ENCODE assay signal across 26 mouse cellular contexts in the genomic region with DNA sequence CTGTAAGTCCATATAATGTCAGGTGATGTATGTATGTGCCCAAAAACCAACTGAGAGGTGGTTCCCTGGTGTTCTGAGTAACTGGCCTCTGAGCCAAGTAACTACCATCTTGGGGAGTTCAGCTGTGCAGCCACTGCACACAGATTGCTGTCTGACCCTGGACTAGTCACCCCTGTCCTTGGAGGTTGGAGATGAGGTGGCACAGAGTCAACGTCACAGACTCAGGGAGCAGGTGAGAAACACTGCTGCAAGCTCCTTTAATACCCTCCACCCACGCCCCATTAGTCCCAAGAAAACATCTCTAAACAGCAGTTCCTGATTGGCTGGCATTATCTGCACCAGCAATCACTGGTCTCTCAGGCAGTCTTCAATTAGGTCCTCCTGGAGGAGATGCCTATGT. TPM values are rescaled to one million over a fixed set of nuclear protein-coding genes. Genes with fewer than 3 reads are reported as not detected.
DNase-seq lines count a peak whose midpoint lies in the region; ATAC-seq lines count a peak whose summit lies in the region.
"Had no signal": no experiment of that assay in that cellular context is flagged by ENCODE, and none has a peak within 500 bp of the region (broad histone marks: within the 10 kb centered on the region; RNA-seq: fewer than 3 reads in every experiment).

No protein-coding gene starts in this region.

- no peak overlapping the region for H3K4me2 ChIP-seq in kidney, embryonic 15.5 days

- H3K9me3 ChIP-seq in kidney, embryonic 15.5 days (replicated peaks), result peaks cover 5% of the 10 kb centered on the region

- no peak overlapping the region for H3K9ac ChIP-seq in kidney, embryonic 15.5 days

- no peak overlapping the region for H3K4me3 ChIP-seq in kidney, embryonic 15.5 days (replicated peaks)

- 28% methylated on average over 2 of the region's 2 CpGs for WGBS in kidney, embryonic 15.5 days

- peak; percentile 34 to 66 for DNase-seq in adrenal gland, adult (ENCODE audit: inconsistent age in 2 of 2, low spot score in 1 of 2)
- DNase-seq in adrenal gland, postnatal 4 days (ENCODE audit: low spot score in 2 of 2), result no peak
- DNase-seq in adrenal gland, adult 2 months, result peak; percentile 56
- no peak for DNase-seq in adrenal gland, adult 8-10 months
- DNase-seq in kidney, adult 8-10 months, result no peak
- DNase-seq: adrenal gland, postnatal 10 days; adrenal gland, postnatal 14 days; adrenal gland, postnatal 25 days; B cell, adult 2 months; cerebellum, adult 11 months; cerebellum, adult 11-12 months; cerebellum, adult 18-20 months; cerebellum, adult 2 months; cerebellum, adult 8-10 months; cerebellum, adult 9-10 months; cerebellum, adult 9-11 months had no signal

- ATAC-seq in kidney, embryonic 15.5 days (replicated peaks; ENCODE audit: low FRiP score), result 0 out of 2 replicates have a peak, but pooled peaks have one; percentile 25
- ATAC-seq: activated CD4-positive, CD25-positive, alpha-beta regulatory T cell, adult 4 months; CD4-positive, CD25-positive, alpha-beta regulatory T cell, adult 4 months; Patski had no signal

- no peak overlapping the region for H3K27ac ChIP-seq in kidney, embryonic 15.5 days

- peaks cover 5% of the 10 kb centered on the region; the same call in 1 of the 2 replicates for H3K4me1 ChIP-seq in kidney, embryonic 15.5 days

- no peaks in the 10 kb centered on the region for H3K27me3 ChIP-seq in kidney, embryonic 15.5 days
- H3K27me3 ChIP-seq: Patski had no signal

- no peaks in the 10 kb centered on the region for H3K36me3 ChIP-seq in kidney, embryonic 15.5 days
- H3K36me3 ChIP-seq: G1E had no signal

RNA-seq across cellular contexts. Expression of a gene that starts 21.2 kb away (rescaled TPM):
- 10 to 100 TPM; 28.0 to 30.1 TPM for total RNA-seq in adrenal gland, postnatal 4 days (2021)
- total RNA-seq in adrenal gland, adult 2 months (2021), result 10 to 100 TPM; 49.3 to 65.0 TPM
- 55.9 and 59.6 TPM in 2 replicates for polyA plus RNA-seq in adrenal gland, adult 2 months (2012; rRNA removed)
- 10 to 100 TPM; 63.0 to 86.6 (median 76.1) TPM for total RNA-seq in adrenal gland, adult 8-10 months (2022)
- 23.8 and 25.3 TPM in 2 replicates for polyA plus RNA-seq in kidney, embryonic 15.5 days (2015; fragmentation: Nextera tagmentation; extraction: Ambion mirVana)
- total RNA-seq: CH12.LX, G1E, MEL had no signal
- polyA plus RNA-seq: activated CD4-positive, CD25-positive, alpha-beta regulatory T cell, adult 4 months; CD4-positive, CD25-positive, alpha-beta regulatory T cell, adult 4 months; G1E had no signal

RNA-seq across cellular contexts. Expression of a gene that starts 23.2 kb away (rescaled TPM):
- total RNA-seq in adrenal gland, postnatal 4 days (2021), result not detected
- total RNA-seq in adrenal gland, adult 2 months (2021), result not detected
- polyA plus RNA-seq in adrenal gland, adult 2 months (2012; rRNA removed), result not detected in 2 replicates
- total RNA-seq in adrenal gland, adult 8-10 months (2022), result not detected
- not detected in 2 replicates for polyA plus RNA-seq in kidney, embryonic 15.5 days (2015; fragmentation: Nextera tagmentation; extraction: Ambion mirVana)
- total RNA-seq: adrenal gland, adult 18-20 months; adrenal gland, postnatal 10 days; adrenal gland, postnatal 14 days; adrenal gland, postnatal 25 days; adrenal gland, postnatal 36 days; CH12.LX; MEL had no signal
- polyA plus RNA-seq: activated CD4-positive, CD25-positive, alpha-beta regulatory T cell, adult 4 months; C2C12; CD4-positive, CD25-positive, alpha-beta regulatory T cell, adult 4 months; cerebellum, adult 2 months; G1E had no signal

Comparison
In these comparisons a context has a peak if more than half of its experiments do, and no peak if none do; other contexts are left out.
1. DNase-seq: peak in adrenal gland, adult (2 of 2) and adrenal gland, adult 2 months (single experiment); none in adrenal gland, postnatal 4 days (0 of 2), adrenal gland, adult 8-10 months (single experiment) and kidney, adult 8-10 months (0 of 2).